Mouse (Mus musculus) retina, postnatal 1 day (tissue): Measurements from ENCODE around the gene Tekt4.

Experiments used
- DNase-seq: peaks from one replicate; pipeline ENCODE4 v3.0.0-alpha.2; 2012

Gene Tekt4

GRCm38 (mm10) chr17:25454272-25454671, at the start of gene Tekt4:
TSS of gene Tekt4 (plus strand) at chr17:25454615.
- DNase-seq, result no peak

- DNase-seq, result peak; percentile 70
Measured at GRCm38 (mm10) chr17:25405224-25405895, 49.1 kb upstream of the Tekt4 start.

- DNase-seq, result peak; percentile 81
Measured at GRCm38 (mm10) chr17:25406011-25406441, 48.4 kb upstream of the Tekt4 start.

GRCm38 (mm10) chr17:25407352-25407751, 47.1 kb upstream of the Tekt4 start:
- DNase-seq, result peak; percentile 45

- DNase-seq, result no peak
Measured at GRCm38 (mm10) chr17:25408302-25408999, 46.0 kb upstream of the Tekt4 start.

GRCm38 (mm10) chr17:25409621-25410020, 44.8 kb upstream of the Tekt4 start:
- DNase-seq, result no peak

GRCm38 (mm10) chr17:25410180-25410579, 44.2 kb upstream of the Tekt4 start:
- no peak for DNase-seq

- peak; percentile 52 for DNase-seq
Measured at GRCm38 (mm10) chr17:25410786-25411185, 43.6 kb upstream of the Tekt4 start.

GRCm38 (mm10) chr17:25411251-25411650, 43.2 kb upstream of the Tekt4 start:
- no peak for DNase-seq

- DNase-seq, result no peak
Measured at GRCm38 (mm10) chr17:25414209-25414608, 40.2 kb upstream of the Tekt4 start.

- no peak for DNase-seq
Measured at GRCm38 (mm10) chr17:25414917-25415316, 39.5 kb upstream of the Tekt4 start.

- peak; percentile 74 for DNase-seq
Measured at GRCm38 (mm10) chr17:25415421-25415913, 38.9 kb upstream of the Tekt4 start.

- peak; percentile 69 for DNase-seq
Measured at GRCm38 (mm10) chr17:25416219-25416618, 38.2 kb upstream of the Tekt4 start.

- DNase-seq, result no peak
Measured at GRCm38 (mm10) chr17:25417990-25418389, 36.4 kb upstream of the Tekt4 start.

- peak; percentile 88 for DNase-seq
Measured at GRCm38 (mm10) chr17:25418926-25419325, 35.5 kb upstream of the Tekt4 start.

- no peak for DNase-seq
Measured at GRCm38 (mm10) chr17:25420998-25421397, 33.4 kb upstream of the Tekt4 start.

- DNase-seq, result peak; percentile 84
Measured at GRCm38 (mm10) chr17:25424526-25425080, 29.8 kb upstream of the Tekt4 start.

GRCm38 (mm10) chr17:25425996-25426395, 28.4 kb upstream of the Tekt4 start:
- DNase-seq, result no peak

- peak; percentile 78 for DNase-seq
Measured at GRCm38 (mm10) chr17:25427441-25427840, 27.0 kb upstream of the Tekt4 start.

GRCm38 (mm10) chr17:25429240-25429639, 25.2 kb upstream of the Tekt4 start:
- DNase-seq, result no peak

GRCm38 (mm10) chr17:25429886-25430285, 24.5 kb upstream of the Tekt4 start:
- DNase-seq, result no peak

- no peak for DNase-seq
Measured at GRCm38 (mm10) chr17:25430534-25430933, 23.9 kb upstream of the Tekt4 start.

GRCm38 (mm10) chr17:25432433-25433181, 21.8 kb upstream of the Tekt4 start:
- DNase-seq, result peak; percentile 62
